Mouse (Mus musculus): ENCODE results near the gene Kynu.

GRCm38 (mm10) chr2:43622844-43623243 lies 67.7 kb downstream of the Kynu start:
- peak; percentile 68 for TF ChIP-seq CTCF (IDR thresholded peaks at IDR 0.05)
- TF ChIP-seq POLR2A (IDR thresholded peaks at IDR 0.05; ENCODE audit: insufficient read depth, low read depth, low read length) = no peak
- no peak for TF ChIP-seq EP300 (IDR thresholded peaks at IDR 0.05; ENCODE audit: insufficient read depth, low read depth, low read length)
